19 mouse cellular contexts compared by ENCODE assay signal in the genomic region with DNA sequence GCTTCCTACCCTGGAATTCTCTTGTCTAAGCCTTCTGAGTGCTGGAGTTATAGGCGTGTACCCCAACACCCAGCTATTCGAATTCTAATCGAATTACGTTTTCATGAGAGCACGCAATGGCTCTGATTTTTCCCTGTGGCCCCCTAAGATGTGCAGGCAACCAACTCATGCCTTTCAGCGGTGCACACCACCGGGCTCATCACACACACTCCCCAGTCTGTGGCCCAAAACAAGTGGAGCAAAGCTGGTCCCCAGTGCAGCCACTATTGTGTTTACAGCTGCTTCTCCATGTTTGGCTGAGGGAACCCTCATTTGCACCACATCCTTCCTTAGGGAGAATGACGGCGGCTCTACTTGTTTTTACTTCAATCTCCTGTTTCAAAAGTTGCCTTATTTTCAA. TPM values are rescaled to one million over a fixed set of nuclear protein-coding genes. Genes with fewer than 3 reads are reported as not detected.
A peak's percentile ranks its signal among the peaks of the same experiment; 100 is the strongest.
DNase-seq lines count a peak whose midpoint lies in the region; ATAC-seq and TF ChIP-seq lines count a peak whose summit lies in the region.
"Had no signal": no experiment of that assay in that cellular context is flagged by ENCODE, and none has a peak within 500 bp of the region (broad histone marks: within the 10 kb centered on the region; RNA-seq: fewer than 3 reads in every experiment).

No protein-coding gene starts in this region.

- no peak for DNase-seq in heart, postnatal 0 days (ENCODE audit: low spot score)
- DNase-seq in heart, postnatal 14 days = no peak
- DNase-seq in midbrain, postnatal 0 days (ENCODE audit: low spot score) = no peak
- DNase-seq in right cerebral cortex, adult 18-20 months = no peak
- no peak for DNase-seq in layer of hippocampus, adult 8-10 months (ENCODE audit: low spot score in 2 of 2)
- DNase-seq: cerebellum, adult 8-10 months; gastrocnemius, postnatal 10 days; heart, postnatal 36 days; kidney, postnatal 14 days; layer of hippocampus, adult 9-11 months; lung, postnatal 14 days; thymus, adult 2 months had no signal

- no peaks in the 10 kb centered on the region for H3K36me3 ChIP-seq in heart, postnatal 0 days (replicated peaks; ENCODE audit: control insufficient read depth, insufficient read depth, low read length)
- H3K36me3 ChIP-seq in midbrain, embryonic 13.5 days = no peaks in the 10 kb centered on the region
- no peaks in the 10 kb centered on the region for H3K36me3 ChIP-seq in midbrain, postnatal 0 days (ENCODE audit: insufficient read depth, low read length)
- no peaks in the 10 kb centered on the region for H3K36me3 ChIP-seq in forebrain, embryonic 13.5 days (ENCODE audit: poor library complexity, severe bottlenecking)
- H3K36me3 ChIP-seq in neural tube, embryonic 15.5 days = no peaks in the 10 kb centered on the region
- H3K36me3 ChIP-seq: heart, embryonic 10.5 days had no signal

- peaks cover 15% of the 10 kb centered on the region for H3K4me1 ChIP-seq in heart, postnatal 0 days (ENCODE audit: control insufficient read depth, insufficient read depth)
- H3K4me1 ChIP-seq in midbrain, embryonic 13.5 days (replicated peaks) = peaks cover 27% of the 10 kb centered on the region
- H3K4me1 ChIP-seq in midbrain, postnatal 0 days (ENCODE audit: insufficient read depth, low read length) = peaks cover 12% of the 10 kb centered on the region; the same call in 1 of the 2 replicates
- peaks cover 33% of the 10 kb centered on the region for H3K4me1 ChIP-seq in forebrain, embryonic 13.5 days
- H3K4me1 ChIP-seq in neural tube, embryonic 15.5 days = peaks cover 30% of the 10 kb centered on the region

- H3K9me3 ChIP-seq in heart, postnatal 0 days (replicated peaks; ENCODE audit: control insufficient read depth, low read length) = no peaks in the 10 kb centered on the region
- H3K9me3 ChIP-seq in midbrain, embryonic 13.5 days = no peaks in the 10 kb centered on the region
- no peaks in the 10 kb centered on the region for H3K9me3 ChIP-seq in midbrain, postnatal 0 days (ENCODE audit: low read length)
- H3K9me3 ChIP-seq in forebrain, embryonic 13.5 days (replicated peaks) = no peaks in the 10 kb centered on the region
- H3K9me3 ChIP-seq in neural tube, embryonic 15.5 days (replicated peaks) = no peaks in the 10 kb centered on the region
- H3K9me3 ChIP-seq: heart, embryonic 10.5 days had no signal

- H3K27me3 ChIP-seq in heart, postnatal 0 days (ENCODE audit: control insufficient read depth, insufficient read depth, low read length) = peaks cover 83% of the 10 kb centered on the region
- H3K27me3 ChIP-seq in midbrain, embryonic 13.5 days = peaks cover 82% of the 10 kb centered on the region
- H3K27me3 ChIP-seq in midbrain, postnatal 0 days (ENCODE audit: insufficient read depth, low read length) = peaks cover 53% of the 10 kb centered on the region
- H3K27me3 ChIP-seq in forebrain, embryonic 13.5 days = peaks cover 63% of the 10 kb centered on the region
- H3K27me3 ChIP-seq in neural tube, embryonic 15.5 days (replicated peaks) = peaks cover 62% of the 10 kb centered on the region

- WGBS in heart, postnatal 0 days = 12% methylated on average over 9 of the region's 9 CpGs
- 2% methylated on average over 9 of the region's 9 CpGs for WGBS in midbrain, embryonic 13.5 days
- 4% methylated on average over 9 of the region's 9 CpGs for WGBS in midbrain, postnatal 0 days
- 1% methylated on average over 9 of the region's 9 CpGs for WGBS in forebrain, embryonic 13.5 days
- whole genome bisulfite sequencing in neural tube, embryonic 15.5 days = 3% methylated on average over 9 of the region's 9 CpGs

- ATAC-seq in heart, postnatal 0 days (ENCODE audit: insufficient read depth, low read depth) = no peak
- ATAC-seq in midbrain, embryonic 13.5 days = no peak
- no peak for ATAC-seq in midbrain, postnatal 0 days (ENCODE audit: low FRiP score)
- ATAC-seq in forebrain, embryonic 13.5 days = no peak
- no peak for ATAC-seq in neural tube, embryonic 15.5 days (ENCODE audit: low FRiP score)
- ATAC-seq: intestine, postnatal 0 days had no signal

- no peak for TF ChIP-seq CTCF in heart, postnatal 0 days (IDR thresholded peaks at IDR 0.05; ENCODE audit: low read depth)
- no peak for TF ChIP-seq CTCF in midbrain, postnatal 0 days (IDR thresholded peaks at IDR 0.05)

- H3K27ac ChIP-seq in heart, postnatal 0 days (ENCODE audit: low read depth) = no peak overlapping the region
- no peak overlapping the region for H3K27ac ChIP-seq in midbrain, embryonic 13.5 days
- no peak overlapping the region for H3K27ac ChIP-seq in midbrain, postnatal 0 days (ENCODE audit: low read depth, low read length)
- H3K27ac ChIP-seq in forebrain, embryonic 13.5 days = no peak overlapping the region
- no peak overlapping the region for H3K27ac ChIP-seq in neural tube, embryonic 15.5 days (replicated peaks)
- H3K27ac ChIP-seq: heart, embryonic 10.5 days had no signal

- no peak overlapping the region for H3K9ac ChIP-seq in heart, postnatal 0 days (replicated peaks; ENCODE audit: low read depth, low read length)
- H3K9ac ChIP-seq in midbrain, embryonic 13.5 days (replicated peaks) = no peak overlapping the region
- H3K9ac ChIP-seq in midbrain, postnatal 0 days (replicated peaks; ENCODE audit: low read length, poor library complexity, severe bottlenecking) = no peak overlapping the region
- H3K9ac ChIP-seq in forebrain, embryonic 13.5 days = no peak overlapping the region
- no peak overlapping the region for H3K9ac ChIP-seq in neural tube, embryonic 15.5 days (replicated peaks)

- no peak overlapping the region for H3K4me2 ChIP-seq in heart, postnatal 0 days (ENCODE audit: low read depth, low read length)
- 0 out of 2 replicates have a peak overlapping the region, but pooled peaks have one; percentile 91 for H3K4me2 ChIP-seq in midbrain, embryonic 13.5 days (replicated peaks)
- H3K4me2 ChIP-seq in midbrain, postnatal 0 days (ENCODE audit: low read depth, low read length, poor library complexity, severe bottlenecking) = no peak overlapping the region; the same call in 1 of the 2 replicates
- H3K4me2 ChIP-seq in forebrain, embryonic 13.5 days = peak overlapping the region; percentile 100
- peak overlapping the region; percentile 99 for H3K4me2 ChIP-seq in neural tube, embryonic 15.5 days

- no peak for TF ChIP-seq EP300 in heart, postnatal 0 days (IDR thresholded peaks at IDR 0.05; ENCODE audit: low read depth)

- intact Hi-C loops in heart, postnatal 14 days (cut with DNase I) = no loop called here

- peak overlapping the region; percentile 49; the same call in 1 of the 2 replicates for H3K4me3 ChIP-seq in heart, postnatal 0 days (ENCODE audit: low read depth, low read length)
- no peak overlapping the region for H3K4me3 ChIP-seq in midbrain, embryonic 13.5 days (replicated peaks)
- H3K4me3 ChIP-seq in midbrain, postnatal 0 days (ENCODE audit: low read depth, low read length) = no peak overlapping the region
- H3K4me3 ChIP-seq in forebrain, embryonic 13.5 days = no peak overlapping the region
- H3K4me3 ChIP-seq in neural tube, embryonic 15.5 days (replicated peaks) = no peak overlapping the region

RNA-seq across cellular contexts. Expression of a gene that starts 0.9 kb away (rescaled TPM):
- total RNA-seq in heart, postnatal 0 days (2014; rRNA removed; ENCODE audit: low replicate concordance) = 2.3 and 2.5 TPM in 2 replicates
- polyA plus RNA-seq in heart, postnatal 0 days (2015; fragmentation: Nextera tagmentation; extraction: Ambion mirVana) = 0.38 and 0.60 TPM in 2 replicates
- total RNA-seq in heart, postnatal 14 days (2021) = 1 to 10 TPM; 4.2 to 4.6 TPM
- 0.51 and 1.0 TPM in 2 replicates for polyA plus RNA-seq in midbrain, embryonic 13.5 days (2015; fragmentation: Nextera tagmentation; extraction: Ambion mirVana)
- 4.2 and 7.8 TPM in 2 replicates for total RNA-seq in midbrain, postnatal 0 days (2014; rRNA removed)
- polyA plus RNA-seq in midbrain, postnatal 0 days (2015; fragmentation: Nextera tagmentation; extraction: Ambion mirVana) = 1.7 and 2.6 TPM in 2 replicates
- 1.1 TPM in 2 replicates for polyA plus RNA-seq in forebrain, embryonic 13.5 days (2015; fragmentation: Nextera tagmentation; extraction: Ambion mirVana)
- polyA plus RNA-seq in neural tube, embryonic 15.5 days (2015; fragmentation: Nextera tagmentation; extraction: Ambion mirVana) = 1.2 and 2.3 TPM in 2 replicates
- 10 to 100 TPM; 14.7 to 17.4 (median 16.3) TPM for total RNA-seq in layer of hippocampus, adult 8-10 months (2022)
- total RNA-seq: monocyte, adult 5-6 weeks had no signal

RNA-seq across cellular contexts. Expression of a gene that starts 49.5 kb away (rescaled TPM):
- 54.9 and 56.2 TPM in 2 replicates for total RNA-seq in heart, postnatal 0 days (2014; rRNA removed; ENCODE audit: low replicate concordance)
- 76.2 and 80.9 TPM in 2 replicates for polyA plus RNA-seq in heart, postnatal 0 days (2015; fragmentation: Nextera tagmentation; extraction: Ambion mirVana)
- 10 to 100 TPM; 53.8 to 57.2 TPM for total RNA-seq in heart, postnatal 14 days (2021)
- polyA plus RNA-seq in midbrain, embryonic 13.5 days (2015; fragmentation: Nextera tagmentation; extraction: Ambion mirVana) = 110 TPM in 2 replicates
- 64.5 and 78.8 TPM in 2 replicates for total RNA-seq in midbrain, postnatal 0 days (2014; rRNA removed)
- polyA plus RNA-seq in midbrain, postnatal 0 days (2015; fragmentation: Nextera tagmentation; extraction: Ambion mirVana) = 91.0 and 92.7 TPM in 2 replicates
- polyA plus RNA-seq in forebrain, embryonic 13.5 days (2015; fragmentation: Nextera tagmentation; extraction: Ambion mirVana) = 103 and 108 TPM in 2 replicates
- 93.4 and 101 TPM in 2 replicates for polyA plus RNA-seq in neural tube, embryonic 15.5 days (2015; fragmentation: Nextera tagmentation; extraction: Ambion mirVana)
- total RNA-seq in layer of hippocampus, adult 8-10 months (2022) = 10 to 100 TPM; 54.7 to 68.0 (median 59.8) TPM

RNA-seq across cellular contexts. Expression of a gene that starts 58.8 kb away (rescaled TPM):
- total RNA-seq in heart, postnatal 0 days (2014; rRNA removed; ENCODE audit: low replicate concordance) = 1.5 TPM in 1 of 2 replicates, not detected in the other
- 0.05 and 0.25 TPM in 2 replicates for polyA plus RNA-seq in heart, postnatal 0 days (2015; fragmentation: Nextera tagmentation; extraction: Ambion mirVana)
- total RNA-seq in heart, postnatal 14 days (2021) = not detected
- not detected in 2 replicates for polyA plus RNA-seq in midbrain, embryonic 13.5 days (2015; fragmentation: Nextera tagmentation; extraction: Ambion mirVana)
- 0.49 TPM in 1 of 2 replicates, not detected in the other for total RNA-seq in midbrain, postnatal 0 days (2014; rRNA removed)
- not detected in 2 replicates for polyA plus RNA-seq in midbrain, postnatal 0 days (2015; fragmentation: Nextera tagmentation; extraction: Ambion mirVana)
- not detected in 2 replicates for polyA plus RNA-seq in forebrain, embryonic 13.5 days (2015; fragmentation: Nextera tagmentation; extraction: Ambion mirVana)
- 1.2 and 1.5 TPM in 2 replicates for polyA plus RNA-seq in neural tube, embryonic 15.5 days (2015; fragmentation: Nextera tagmentation; extraction: Ambion mirVana)
- not detected for total RNA-seq in layer of hippocampus, adult 8-10 months (2022)
- total RNA-seq: heart, postnatal 36 days; left cerebral cortex, postnatal 10 days; monocyte, adult 5-6 weeks had no signal
- polyA plus RNA-seq: intestine, postnatal 0 days had no signal

Comparison
In these comparisons a context has a peak if more than half of its experiments do, and no peak if none do; other contexts are left out.
1. H3K4me2 ChIP-seq: peak in midbrain, embryonic 13.5 days (single experiment), forebrain, embryonic 13.5 days (single experiment) and neural tube, embryonic 15.5 days (single experiment); none in heart, postnatal 0 days (single experiment) and midbrain, postnatal 0 days (single experiment).